Mouse (Mus musculus): ENCODE data around the gene Zfp62. TPM values are rescaled to one million over a fixed set of nuclear protein-coding genes. Genes with fewer than 3 reads are reported as not detected.

Zfp62 gene
- polyA plus RNA-seq, 1 experiment from 2014 or later, result 34.5 TPM

DNA sequence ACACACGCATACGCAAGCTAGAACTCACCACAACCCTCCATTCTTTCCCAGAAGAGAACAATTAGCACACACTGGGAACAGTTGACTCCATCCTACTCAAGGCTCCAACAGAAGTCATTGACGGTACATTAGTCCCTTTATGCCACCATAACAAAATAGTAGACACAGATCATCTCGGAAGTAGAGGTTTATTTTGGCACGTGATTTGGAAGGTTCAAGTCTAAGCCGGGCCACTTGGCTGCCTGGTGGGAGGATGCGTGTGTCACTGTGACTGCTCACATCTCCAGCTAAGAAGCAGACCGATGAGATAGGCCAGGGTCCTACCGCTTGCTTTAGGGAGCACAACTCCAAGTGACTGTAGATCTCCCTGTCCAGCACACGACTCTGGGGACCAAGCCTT, 64.2 kb downstream of the Zfp62 start:
- Histone ChIP-seq H3K4me2 (ENCODE audit: low read length) (no peak overlapping the region), H3K4me3 (ENCODE audit: low read depth, low read length) (no peak overlapping the region), H3K9me3 (ENCODE audit: control insufficient read depth, low read length) (no peaks in the 10 kb centered on the region), H3K27ac (ENCODE audit: low read depth) (no peak overlapping the region), H3K9ac (ENCODE audit: low read length) (no peak overlapping the region), H3K4me1 (replicated peaks; ENCODE audit: control insufficient read depth, insufficient read depth, low read length) (peaks cover 5% of the 10 kb centered on the region; the same call in 1 of the 2 replicates), H3K36me3 (ENCODE audit: control insufficient read depth, insufficient read depth, low read length) (peaks cover 19% of the 10 kb centered on the region; the same call in 1 of the 2 replicates), H3K27me3 (replicated peaks; ENCODE audit: control insufficient read depth, insufficient read depth, low read length) (no peaks in the 10 kb centered on the region)
- DNase-seq (ENCODE audit: low spot score), result no peak
- 87% methylated on average over 10 of the region's 10 CpGs for WGBS
- ATAC-seq (replicated peaks; ENCODE audit: low FRiP score, low TSS enrichment, low read depth), result no peak

DNA sequence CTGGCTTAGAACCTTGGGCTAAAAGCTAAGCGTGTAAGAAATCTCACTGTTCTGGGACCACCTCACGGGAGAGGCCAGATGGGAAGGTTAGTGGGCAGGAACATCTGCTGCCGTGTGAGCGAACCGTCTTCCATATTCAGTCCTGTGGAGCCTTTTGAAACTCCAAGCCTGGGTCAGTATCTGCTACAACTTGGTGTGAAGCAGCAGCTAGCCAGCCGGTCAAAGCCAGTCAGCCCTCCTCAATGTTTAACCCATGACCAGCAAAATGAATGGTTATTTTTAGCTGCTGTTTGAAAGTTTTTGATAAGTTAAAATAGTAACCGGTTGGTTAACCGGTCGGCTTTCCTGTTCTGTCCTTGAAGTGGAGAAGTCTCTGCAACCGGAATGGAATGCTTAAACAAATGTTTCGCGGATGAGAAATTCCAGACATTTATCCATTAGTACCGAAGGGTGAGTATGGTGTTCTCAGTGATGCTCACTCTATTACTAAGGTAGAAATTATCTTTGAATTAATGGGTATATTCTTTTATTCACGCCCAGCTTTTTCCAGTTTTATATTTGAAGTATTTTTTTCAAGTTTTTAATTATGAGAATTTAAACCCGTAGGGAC, 65.0 kb downstream of the Zfp62 start:
- ATAC-seq (replicated peaks; ENCODE audit: low FRiP score, low TSS enrichment, low read depth) (no peak), DNase-seq (ENCODE audit: low spot score) (no peak)
- H3K9ac ChIP-seq (ENCODE audit: low read length), result no peak overlapping the region
- H3K9me3 ChIP-seq (ENCODE audit: control insufficient read depth, low read length), result no peaks in the 10 kb centered on the region
- peaks cover 5% of the 10 kb centered on the region; the same call in 1 of the 2 replicates for H3K4me1 ChIP-seq (replicated peaks; ENCODE audit: control insufficient read depth, insufficient read depth, low read length)
- 52% methylated on average over 15 of the region's 15 CpGs for WGBS
- no peak overlapping the region for H3K4me3 ChIP-seq (ENCODE audit: low read depth, low read length)
- peaks cover 19% of the 10 kb centered on the region; the same call in 1 of the 2 replicates for H3K36me3 ChIP-seq (ENCODE audit: control insufficient read depth, insufficient read depth, low read length)
- no peak overlapping the region; the same call in 1 of the 2 replicates for H3K27ac ChIP-seq (ENCODE audit: low read depth)
- no peaks in the 10 kb centered on the region for H3K27me3 ChIP-seq (replicated peaks; ENCODE audit: control insufficient read depth, insufficient read depth, low read length)
- H3K4me2 ChIP-seq (ENCODE audit: low read length), result no peak overlapping the region

Other genes with a start within 250 kb of the Zfp62 start
- not detected in 2 replicates for gene Olfr56, start 224.4 kb upstream of the Zfp62 start, polyA plus RNA-seq (2014; fragmentation: Nextera tagmentation; extraction: Ambion mirVana)
- gene 9930111J21Rik1, start 223.9 kb upstream of the Zfp62 start, polyA plus RNA-seq (2014; fragmentation: Nextera tagmentation; extraction: Ambion mirVana), result 0.58 and 0.62 TPM in 2 replicates
- gene Gm12185, start 211.1 kb upstream of the Zfp62 start, polyA plus RNA-seq (2014; fragmentation: Nextera tagmentation; extraction: Ambion mirVana), result 0.07 TPM in 1 of 2 replicates, not detected in the other
- 2.5 and 3.6 TPM in 2 replicates for gene Tgtp1, start 209.1 kb upstream of the Zfp62 start, polyA plus RNA-seq (2014; fragmentation: Nextera tagmentation; extraction: Ambion mirVana)
- 0.45 and 0.50 TPM in 2 replicates for gene 9930111J21Rik2, start 152.1 kb upstream of the Zfp62 start, polyA plus RNA-seq (2014; fragmentation: Nextera tagmentation; extraction: Ambion mirVana)
- 0.27 and 1.2 TPM in 2 replicates for gene Tgtp2, start 139.1 kb upstream of the Zfp62 start, polyA plus RNA-seq (2014; fragmentation: Nextera tagmentation; extraction: Ambion mirVana)
- gene Ifi47, start 126.7 kb upstream of the Zfp62 start, polyA plus RNA-seq (2014; fragmentation: Nextera tagmentation; extraction: Ambion mirVana), result 2.1 and 3.4 TPM in 2 replicates
- not detected in 2 replicates for gene Olfr1396, start 88.4 kb upstream of the Zfp62 start, polyA plus RNA-seq (2014; fragmentation: Nextera tagmentation; extraction: Ambion mirVana)
- gene Olfr1395, start 61.0 kb upstream of the Zfp62 start, polyA plus RNA-seq (2014; fragmentation: Nextera tagmentation; extraction: Ambion mirVana), result not detected in 2 replicates
- not detected in 2 replicates for gene Olfr1394, start 48.9 kb upstream of the Zfp62 start, polyA plus RNA-seq (2014; fragmentation: Nextera tagmentation; extraction: Ambion mirVana)
- 1.8 and 3.0 TPM in 2 replicates for gene Btnl9, start 16.1 kb upstream of the Zfp62 start, polyA plus RNA-seq (2014; fragmentation: Nextera tagmentation; extraction: Ambion mirVana)
- gene Mgat1, start 40.9 kb downstream of the Zfp62 start, polyA plus RNA-seq (2014; fragmentation: Nextera tagmentation; extraction: Ambion mirVana), result 52.9 and 55.4 TPM in 2 replicates
- 0.12 TPM in 1 of 2 replicates, not detected in the other for gene Olfr1393, start 75.0 kb downstream of the Zfp62 start, polyA plus RNA-seq (2014; fragmentation: Nextera tagmentation; extraction: Ambion mirVana)
- not detected in 2 replicates for gene Olfr1392, start 82.0 kb downstream of the Zfp62 start, polyA plus RNA-seq (2014; fragmentation: Nextera tagmentation; extraction: Ambion mirVana)
- gene Olfr10, start 101.4 kb downstream of the Zfp62 start, polyA plus RNA-seq (2014; fragmentation: Nextera tagmentation; extraction: Ambion mirVana), result not detected in 2 replicates
- not detected in 2 replicates for gene Olfr1391, start 119.5 kb downstream of the Zfp62 start, polyA plus RNA-seq (2014; fragmentation: Nextera tagmentation; extraction: Ambion mirVana)
- gene Olfr1390, start 131.9 kb downstream of the Zfp62 start, polyA plus RNA-seq (2014; fragmentation: Nextera tagmentation; extraction: Ambion mirVana), result not detected in 2 replicates
- not detected in 2 replicates for gene Olfr1389, start 219.8 kb downstream of the Zfp62 start, polyA plus RNA-seq (2014; fragmentation: Nextera tagmentation; extraction: Ambion mirVana)
- 0.15 and 0.24 TPM in 2 replicates for gene Olfr1388, start 233.3 kb downstream of the Zfp62 start, polyA plus RNA-seq (2014; fragmentation: Nextera tagmentation; extraction: Ambion mirVana)